Mouse (Mus musculus): ENCODE measurements at regions not wholly inside any gene's neighbourhood (a gene's known extent, or its start where the extent isn't known, plus 50 kb on each side); places are given as distances from the start of the nearest gene placed in this dataset.

DNA sequence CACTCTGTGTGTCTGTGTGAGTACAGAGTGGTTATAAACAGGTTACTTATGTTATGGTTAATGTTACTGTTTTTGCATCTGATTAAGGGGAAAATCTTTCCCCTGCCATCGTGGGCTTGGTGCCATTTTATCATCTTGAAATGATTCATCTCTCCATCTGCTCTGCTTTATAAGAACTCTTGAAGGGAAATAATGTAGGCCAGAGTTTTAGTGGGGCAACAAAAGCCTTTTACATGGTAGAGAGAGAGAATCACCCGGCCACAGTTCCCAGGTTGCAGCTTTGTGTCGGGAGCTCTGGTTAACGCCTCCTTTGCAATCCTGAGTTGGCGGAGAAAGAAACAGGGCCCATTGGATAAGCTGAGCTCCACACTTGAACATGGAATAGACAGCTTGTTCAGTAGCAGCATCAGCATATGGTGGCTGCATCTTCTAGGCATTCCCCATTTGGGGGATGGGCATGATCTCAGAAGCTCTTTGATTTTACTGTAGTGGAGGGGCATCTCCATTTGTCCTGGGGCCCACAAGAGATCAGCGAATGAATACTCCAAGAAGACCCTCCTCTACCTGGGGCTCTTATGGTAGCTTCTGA lies 230.0 kb upstream of the Gm15217 start:
- TF ChIP-seq CTCF (IDR thresholded peaks at IDR 0.05; ENCODE audit: low read depth), result no peak
- TF ChIP-seq EP300 (IDR thresholded peaks at IDR 0.05; ENCODE audit: low read depth), result no peak
